Mouse (Mus musculus): ENCODE results near the gene Ehd4. TPM values are rescaled to one million over a fixed set of nuclear protein-coding genes. Genes with fewer than 3 reads are reported as not detected.
A peak's percentile ranks its signal among the peaks of the same experiment; 100 is the strongest.

The Ehd4 gene
- polyA plus RNA-seq, 1 experiment from 2014 or later, result 60.8 TPM

DNA sequence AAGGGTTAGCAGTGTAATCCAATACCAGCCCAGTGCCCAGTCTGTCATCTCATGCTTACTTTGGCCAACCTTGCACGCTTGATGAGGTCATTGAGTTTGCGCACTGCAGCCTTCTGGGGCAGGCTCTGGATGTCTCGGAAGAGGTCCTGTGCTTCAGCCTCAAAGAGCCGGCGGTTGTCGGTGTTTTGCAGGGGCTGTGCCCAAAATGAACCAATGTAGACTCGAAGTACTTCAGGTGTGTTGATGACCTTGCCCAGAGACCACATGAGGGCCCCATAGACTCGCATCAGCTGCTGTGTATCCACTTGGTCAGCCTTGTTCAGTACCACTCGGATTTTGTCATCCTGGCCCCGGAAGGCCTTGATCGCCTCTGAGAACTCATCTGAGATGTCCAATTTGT lies 52.4 kb downstream of the Ehd4 start:
- no peak overlapping the region for H3K27ac ChIP-seq (replicated peaks; ENCODE audit: low read depth, low read length)
- no peak for ATAC-seq (ENCODE audit: low read depth)
- DNase-seq (ENCODE audit: low spot score), result no peak
- H3K9ac ChIP-seq (ENCODE audit: low read depth, low read length), result no peak overlapping the region
- no peak overlapping the region for H3K4me2 ChIP-seq (ENCODE audit: low read depth, low read length)
- WGBS, result 83% methylated on average over 11 of the region's 11 CpGs
- H3K9me3 ChIP-seq (ENCODE audit: control insufficient read depth, low read length), result no peaks in the 10 kb centered on the region
- H3K27me3 ChIP-seq (replicated peaks; ENCODE audit: control insufficient read depth, insufficient read depth, low read length), result no peaks in the 10 kb centered on the region
- H3K4me1 ChIP-seq (ENCODE audit: control insufficient read depth, insufficient read depth, low read length), result peaks cover 10% of the 10 kb centered on the region
- H3K36me3 ChIP-seq (ENCODE audit: control insufficient read depth, insufficient read depth, low read length), result no peaks in the 10 kb centered on the region
- no peak overlapping the region for H3K4me3 ChIP-seq (ENCODE audit: low read depth, low read length)

DNA sequence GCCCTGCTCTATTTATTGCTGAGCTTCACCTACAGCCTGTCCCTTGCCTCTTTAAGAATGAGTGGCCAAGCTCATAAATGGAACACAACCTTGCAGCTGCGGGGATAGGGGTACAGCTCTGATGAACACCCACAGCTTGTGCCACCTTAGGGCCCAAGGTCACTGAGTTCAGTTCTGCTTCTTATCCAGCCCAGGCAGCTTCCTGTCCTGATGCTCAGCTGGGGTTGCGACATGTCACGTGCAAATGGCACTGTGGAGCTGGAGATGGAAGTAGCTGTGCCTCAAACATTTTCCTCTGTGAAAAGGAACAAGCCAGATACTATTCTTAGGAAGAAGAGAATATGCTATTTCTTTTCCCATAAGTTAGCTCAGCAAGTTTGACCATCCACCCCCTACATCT lies 54.5 kb downstream of the Ehd4 start:
- no peaks in the 10 kb centered on the region for H3K9me3 ChIP-seq (ENCODE audit: control insufficient read depth, low read length)
- H3K4me1 ChIP-seq (ENCODE audit: control insufficient read depth, insufficient read depth, low read length), result peaks cover 10% of the 10 kb centered on the region
- H3K4me2 ChIP-seq (ENCODE audit: low read depth, low read length), result no peak overlapping the region
- H3K36me3 ChIP-seq (ENCODE audit: control insufficient read depth, insufficient read depth, low read length), result no peaks in the 10 kb centered on the region
- no peak overlapping the region for H3K9ac ChIP-seq (ENCODE audit: low read depth, low read length)
- H3K4me3 ChIP-seq (ENCODE audit: low read depth, low read length), result no peak overlapping the region
- peak; percentile 27 for DNase-seq (ENCODE audit: low spot score)
- H3K27ac ChIP-seq (replicated peaks; ENCODE audit: low read depth, low read length), result peak overlapping the region; percentile 36; the same call in 1 of the 2 replicates
- H3K27me3 ChIP-seq (replicated peaks; ENCODE audit: control insufficient read depth, insufficient read depth, low read length), result no peaks in the 10 kb centered on the region
- WGBS, result 81% methylated on average over 3 of the region's 3 CpGs
- no peak for ATAC-seq (ENCODE audit: low read depth)

DNA sequence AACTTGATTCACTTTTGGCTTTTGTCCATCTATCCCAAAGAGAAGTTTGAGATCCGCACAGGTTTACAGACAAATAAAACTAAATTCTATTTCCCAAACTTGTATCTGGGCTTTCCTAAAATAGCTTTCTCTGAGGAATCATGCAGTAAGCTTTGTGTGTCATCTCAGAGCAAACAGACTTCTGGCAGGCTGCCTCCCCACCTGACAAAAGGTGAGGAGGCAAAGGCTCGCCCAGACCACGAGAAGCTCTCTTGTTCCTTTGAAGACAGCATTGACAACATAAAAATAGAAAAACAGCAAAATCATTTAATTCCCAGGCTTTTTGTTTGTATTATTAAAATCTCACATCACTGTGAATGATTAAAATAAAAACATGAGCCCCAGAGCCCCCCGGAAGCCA lies 55.1 kb downstream of the Ehd4 start:
- WGBS, result 70% methylated on average over 4 of the region's 4 CpGs

DNA sequence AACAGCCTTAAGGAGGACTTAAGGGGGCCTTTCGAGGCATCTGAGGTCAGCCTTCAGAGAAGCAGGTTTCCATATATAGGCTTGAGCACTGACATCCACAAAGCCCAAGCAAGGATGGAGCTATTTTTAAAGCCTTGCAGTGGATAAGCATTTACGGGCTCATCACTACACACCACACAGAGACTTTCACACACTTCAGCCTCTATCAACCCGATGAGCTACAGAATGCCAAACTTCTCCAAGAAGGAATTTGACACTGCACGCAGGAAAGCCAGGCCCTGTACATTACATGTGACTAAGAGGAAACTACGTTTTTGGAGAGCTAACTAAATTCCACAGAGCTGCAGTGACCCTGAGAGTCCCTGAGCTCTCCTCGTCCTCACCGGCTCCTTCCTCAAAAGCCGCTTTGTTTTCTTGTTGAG lies 55.6 kb downstream of the Ehd4 start:
- H3K4me1 ChIP-seq (ENCODE audit: control insufficient read depth, insufficient read depth, low read length), result peaks cover 10% of the 10 kb centered on the region
- no peaks in the 10 kb centered on the region for H3K36me3 ChIP-seq (ENCODE audit: control insufficient read depth, insufficient read depth, low read length)
- H3K27me3 ChIP-seq (replicated peaks; ENCODE audit: control insufficient read depth, insufficient read depth, low read length), result no peaks in the 10 kb centered on the region
- H3K9ac ChIP-seq (ENCODE audit: low read depth, low read length), result no peak overlapping the region
- peak overlapping the region; percentile 49 for H3K27ac ChIP-seq (replicated peaks; ENCODE audit: low read depth, low read length)
- DNase-seq (ENCODE audit: low spot score) (peak; percentile 57), ATAC-seq (ENCODE audit: low read depth) (peak; percentile 70; the same call in 1 of the 2 replicates)
- no peak overlapping the region for H3K4me3 ChIP-seq (ENCODE audit: low read depth, low read length)
- no peaks in the 10 kb centered on the region for H3K9me3 ChIP-seq (ENCODE audit: control insufficient read depth, low read length)
- WGBS, result 25% methylated on average over 8 of the region's 8 CpGs
- no peak overlapping the region for H3K4me2 ChIP-seq (ENCODE audit: low read depth, low read length)

More for the DNA sequence above, 55.1 kb downstream of the Ehd4 start:
- Histone ChIP-seq H3K36me3 (ENCODE audit: control insufficient read depth, insufficient read depth, low read length) (no peaks in the 10 kb centered on the region), H3K4me3 (ENCODE audit: low read depth, low read length) (no peak overlapping the region), H3K27me3 (replicated peaks; ENCODE audit: control insufficient read depth, insufficient read depth, low read length) (no peaks in the 10 kb centered on the region), H3K9ac (ENCODE audit: low read depth, low read length) (no peak overlapping the region), H3K4me2 (ENCODE audit: low read depth, low read length) (no peak overlapping the region), H3K4me1 (ENCODE audit: control insufficient read depth, insufficient read depth, low read length) (peaks cover 10% of the 10 kb centered on the region), H3K9me3 (ENCODE audit: control insufficient read depth, low read length) (no peaks in the 10 kb centered on the region), H3K27ac (replicated peaks; ENCODE audit: low read depth, low read length) (peak overlapping the region; percentile 49; the same call in 1 of the 2 replicates)
- ATAC-seq (ENCODE audit: low read depth) (no peak), DNase-seq (ENCODE audit: low spot score) (no peak)

DNA sequence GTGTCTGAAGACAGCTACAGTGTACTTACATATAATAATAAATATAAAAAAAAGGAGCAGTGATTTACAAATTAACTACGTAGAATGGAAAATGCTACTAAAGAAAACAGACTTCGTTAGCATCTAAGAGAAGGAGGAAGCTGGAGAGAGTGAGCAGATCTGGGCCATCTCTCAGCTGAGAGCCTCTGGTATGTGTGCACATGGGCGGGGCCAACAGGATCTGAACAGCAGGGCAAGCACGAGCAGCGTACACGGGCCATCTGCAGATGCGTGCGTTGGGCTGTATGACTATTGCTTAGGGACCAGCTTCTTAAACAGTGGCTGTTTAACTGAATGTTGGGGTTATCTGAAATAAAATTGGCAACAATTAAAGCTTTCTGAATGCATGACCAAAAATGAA lies 56.5 kb downstream of the Ehd4 start:
- H3K9ac ChIP-seq (ENCODE audit: low read depth, low read length), result no peak overlapping the region
- no peaks in the 10 kb centered on the region for H3K9me3 ChIP-seq (ENCODE audit: control insufficient read depth, low read length)
- peak; percentile 51 for DNase-seq (ENCODE audit: low spot score)
- 73% methylated on average over 8 of the region's 8 CpGs for whole genome bisulfite sequencing
- 0 out of 2 replicates have a peak overlapping the region, but pooled peaks have one; percentile 49 for H3K27ac ChIP-seq (replicated peaks; ENCODE audit: low read depth, low read length)
- H3K4me1 ChIP-seq (ENCODE audit: control insufficient read depth, insufficient read depth, low read length), result peaks cover 5% of the 10 kb centered on the region
- no peaks in the 10 kb centered on the region for H3K36me3 ChIP-seq (ENCODE audit: control insufficient read depth, insufficient read depth, low read length)
- H3K4me3 ChIP-seq (ENCODE audit: low read depth, low read length), result no peak overlapping the region
- H3K27me3 ChIP-seq (replicated peaks; ENCODE audit: control insufficient read depth, insufficient read depth, low read length), result no peaks in the 10 kb centered on the region
- no peak overlapping the region for H3K4me2 ChIP-seq (ENCODE audit: low read depth, low read length)
- ATAC-seq (ENCODE audit: low read depth), result no peak

DNA sequence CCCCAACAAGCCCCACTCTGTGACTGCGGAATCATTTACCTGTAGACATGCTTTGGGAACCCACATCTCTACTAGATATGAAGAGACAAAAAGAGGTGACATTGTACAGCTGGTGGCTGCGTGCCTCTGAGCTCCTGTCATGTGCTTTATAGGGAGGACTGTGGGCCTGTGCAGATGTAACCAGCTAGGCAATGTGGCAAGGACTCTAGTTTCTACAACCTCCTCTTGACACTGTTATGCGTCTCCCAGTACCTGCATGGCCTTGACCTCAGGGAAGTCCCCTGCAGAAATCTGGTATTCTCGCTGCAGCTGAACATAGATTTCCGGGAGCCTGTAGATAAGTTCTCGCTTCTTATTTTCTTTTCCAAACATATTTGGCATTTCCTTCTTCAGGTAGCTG lies 57.7 kb downstream of the Ehd4 start:
- no peak for DNase-seq (ENCODE audit: low spot score)
- H3K4me3 ChIP-seq (ENCODE audit: low read depth, low read length), result no peak overlapping the region
- no peak for ATAC-seq (ENCODE audit: low read depth)
- H3K9ac ChIP-seq (ENCODE audit: low read depth, low read length), result no peak overlapping the region
- no peaks in the 10 kb centered on the region for H3K27me3 ChIP-seq (replicated peaks; ENCODE audit: control insufficient read depth, insufficient read depth, low read length)
- WGBS, result 91% methylated on average over 6 of the region's 6 CpGs
- H3K36me3 ChIP-seq (ENCODE audit: control insufficient read depth, insufficient read depth, low read length), result no peaks in the 10 kb centered on the region
- H3K9me3 ChIP-seq (ENCODE audit: control insufficient read depth, low read length), result no peaks in the 10 kb centered on the region
- no peak overlapping the region for H3K4me2 ChIP-seq (ENCODE audit: low read depth, low read length)
- H3K4me1 ChIP-seq (ENCODE audit: control insufficient read depth, insufficient read depth, low read length), result peaks cover 4% of the 10 kb centered on the region; the same call in 1 of the 2 replicates
- no peak overlapping the region for H3K27ac ChIP-seq (replicated peaks; ENCODE audit: low read depth, low read length)

DNA sequence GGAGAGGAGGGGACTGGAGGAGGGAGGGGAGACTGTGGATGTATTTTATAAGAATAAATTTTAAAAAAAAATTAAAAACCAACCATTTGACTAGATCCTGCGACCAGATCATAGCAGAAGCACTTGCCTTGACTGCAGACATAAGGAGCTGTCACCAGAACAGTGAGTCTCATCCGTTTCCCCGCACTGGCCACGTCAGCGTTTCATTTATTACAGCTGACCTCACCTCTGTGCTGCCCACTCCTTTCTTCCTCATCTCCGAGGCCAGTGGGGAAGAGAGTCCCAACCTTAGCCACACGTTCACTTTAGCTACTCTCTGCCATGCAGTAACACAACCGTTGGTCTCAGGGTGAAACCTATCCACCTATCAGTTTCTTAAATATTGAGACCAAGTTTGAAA lies 58.2 kb downstream of the Ehd4 start:
- no peak overlapping the region for H3K4me2 ChIP-seq (ENCODE audit: low read depth, low read length)
- H3K36me3 ChIP-seq (ENCODE audit: control insufficient read depth, insufficient read depth, low read length), result no peaks in the 10 kb centered on the region
- H3K27ac ChIP-seq (replicated peaks; ENCODE audit: low read depth, low read length), result no peak overlapping the region
- no peak overlapping the region for H3K4me3 ChIP-seq (ENCODE audit: low read depth, low read length)
- H3K27me3 ChIP-seq (replicated peaks; ENCODE audit: control insufficient read depth, insufficient read depth, low read length), result no peaks in the 10 kb centered on the region
- H3K9ac ChIP-seq (ENCODE audit: low read depth, low read length), result no peak overlapping the region
- DNase-seq (ENCODE audit: low spot score) (no peak), ATAC-seq (ENCODE audit: low read depth) (no peak)
- peaks cover 4% of the 10 kb centered on the region; the same call in 1 of the 2 replicates for H3K4me1 ChIP-seq (ENCODE audit: control insufficient read depth, insufficient read depth, low read length)
- no peaks in the 10 kb centered on the region for H3K9me3 ChIP-seq (ENCODE audit: control insufficient read depth, low read length)
- 83% methylated on average over 8 of the region's 8 CpGs for WGBS

DNA sequence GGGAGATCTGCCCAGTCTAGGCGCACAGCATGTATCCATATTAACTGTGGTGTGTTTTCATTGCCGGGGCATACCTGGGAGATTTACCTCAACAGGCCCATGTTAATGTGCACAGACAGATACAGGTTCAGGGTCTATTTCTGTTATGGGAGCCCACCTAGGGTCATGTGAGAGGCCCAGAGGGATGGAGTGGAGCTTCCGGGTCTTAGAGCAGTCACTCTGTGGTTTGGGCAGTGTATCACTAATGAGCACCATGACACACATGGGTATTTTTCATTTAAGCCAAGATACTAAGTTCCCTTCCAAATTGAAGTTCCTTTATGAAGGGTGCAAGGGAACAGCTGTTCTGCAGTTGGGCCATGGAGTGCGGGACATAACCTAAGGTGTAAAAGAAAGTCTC lies 59.2 kb downstream of the Ehd4 start:
- peaks cover 4% of the 10 kb centered on the region; the same call in 1 of the 2 replicates for H3K4me1 ChIP-seq (ENCODE audit: control insufficient read depth, insufficient read depth, low read length)
- DNase-seq (ENCODE audit: low spot score), result no peak
- no peaks in the 10 kb centered on the region for H3K9me3 ChIP-seq (ENCODE audit: control insufficient read depth, low read length)
- no peak for ATAC-seq (ENCODE audit: low read depth)
- no peak overlapping the region for H3K4me3 ChIP-seq (ENCODE audit: low read depth, low read length)
- no peaks in the 10 kb centered on the region for H3K36me3 ChIP-seq (ENCODE audit: control insufficient read depth, insufficient read depth, low read length)
- no peak overlapping the region for H3K27ac ChIP-seq (replicated peaks; ENCODE audit: low read depth, low read length)
- no peak overlapping the region for H3K4me2 ChIP-seq (ENCODE audit: low read depth, low read length)
- H3K27me3 ChIP-seq (replicated peaks; ENCODE audit: control insufficient read depth, insufficient read depth, low read length), result no peaks in the 10 kb centered on the region
- H3K9ac ChIP-seq (ENCODE audit: low read depth, low read length), result no peak overlapping the region
- 93% methylated on average over 4 of the region's 4 CpGs for WGBS

DNA sequence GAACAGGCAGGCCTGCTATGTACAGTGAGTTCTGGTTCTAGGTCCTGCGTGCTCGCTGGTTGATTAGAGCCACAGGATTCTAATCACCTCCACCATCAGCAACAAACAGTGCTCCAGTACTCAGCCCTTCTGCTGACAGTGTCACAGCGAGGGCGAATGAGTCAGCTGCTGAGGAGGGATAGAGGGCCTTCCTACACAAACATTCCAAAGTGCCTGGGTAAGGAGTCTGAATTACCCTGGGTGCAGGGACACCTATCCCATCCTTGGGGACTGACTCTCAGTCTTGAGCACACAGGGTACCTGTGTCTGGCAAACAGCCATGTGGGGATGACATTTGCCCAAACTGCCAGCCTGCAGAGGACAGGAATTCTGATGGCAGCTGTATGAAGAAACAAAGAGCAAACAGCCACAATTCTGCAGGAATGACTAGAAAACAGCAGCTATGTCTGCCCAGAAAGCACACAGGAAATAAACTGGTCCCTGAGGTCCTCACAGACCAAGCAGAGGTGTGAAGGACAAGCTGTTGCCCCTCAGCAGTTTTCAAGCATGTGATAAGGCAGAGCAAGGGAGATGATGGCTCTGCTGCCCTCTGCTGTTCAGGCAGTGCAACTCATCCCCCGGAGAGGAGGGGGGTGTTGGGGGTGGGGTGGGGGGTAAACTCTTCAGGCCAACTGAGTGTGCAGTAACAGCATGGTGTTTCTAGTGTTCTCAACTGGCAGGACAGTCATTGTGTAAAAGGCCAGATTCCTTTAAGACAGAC lies 60.6 kb downstream of the Ehd4 start:
- ATAC-seq (ENCODE audit: low read depth) (no peak; the same call in 1 of the 2 replicates), DNase-seq (ENCODE audit: low spot score) (peak; percentile 35)
- no peak overlapping the region for H3K27ac ChIP-seq (replicated peaks; ENCODE audit: low read depth, low read length)
- no peak overlapping the region for H3K4me2 ChIP-seq (ENCODE audit: low read depth, low read length)
- H3K36me3 ChIP-seq (ENCODE audit: control insufficient read depth, insufficient read depth, low read length), result no peaks in the 10 kb centered on the region
- no peak overlapping the region for H3K9ac ChIP-seq (ENCODE audit: low read depth, low read length)
- no peak overlapping the region for H3K4me3 ChIP-seq (ENCODE audit: low read depth, low read length)
- no peaks in the 10 kb centered on the region for H3K27me3 ChIP-seq (replicated peaks; ENCODE audit: control insufficient read depth, insufficient read depth, low read length)
- 62% methylated on average over 5 of the region's 5 CpGs for WGBS
- H3K9me3 ChIP-seq (ENCODE audit: control insufficient read depth, low read length), result no peaks in the 10 kb centered on the region
- peaks cover 4% of the 10 kb centered on the region; the same call in 1 of the 2 replicates for H3K4me1 ChIP-seq (ENCODE audit: control insufficient read depth, insufficient read depth, low read length)

All from embryonic facial prominence, embryonic 14.5 days (tissue).